Mouse (Mus musculus) urinary bladder, postnatal 10 days (tissue): Measurements from ENCODE around the gene Dglucy.
"Not testable (repeated sequence)": the region's sequence is repeated elsewhere in the genome, so short reads cannot be mapped to it uniquely, and the experiment has no call there.

Experiments
- DNase-seq: peaks from one replicate; pipeline ENCODE4 v3.0.0; 2022; ENCODE audit warnings: low spot score

Dglucy gene

DNA sequence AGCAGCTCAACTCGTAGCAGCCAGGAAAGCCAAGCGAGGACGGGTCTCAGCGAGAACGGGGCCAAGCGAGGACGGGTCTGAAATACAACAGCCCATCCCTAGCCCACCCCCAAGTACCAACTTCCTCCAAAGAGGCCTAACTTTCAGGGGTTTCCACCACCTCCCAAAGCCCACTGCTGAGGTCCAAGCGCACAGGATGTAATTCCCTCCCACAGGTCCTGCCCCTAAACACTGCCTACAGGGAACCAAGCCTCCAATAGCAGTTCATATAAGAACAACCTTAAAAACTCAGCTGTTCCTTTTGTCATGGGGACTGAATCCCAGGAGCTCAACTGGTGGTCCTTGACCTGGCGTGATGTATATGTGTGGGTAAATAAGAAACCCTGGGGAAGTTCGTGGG, 1.6 kb downstream of the Dglucy start:
- DNase-seq, result no peak

DNA sequence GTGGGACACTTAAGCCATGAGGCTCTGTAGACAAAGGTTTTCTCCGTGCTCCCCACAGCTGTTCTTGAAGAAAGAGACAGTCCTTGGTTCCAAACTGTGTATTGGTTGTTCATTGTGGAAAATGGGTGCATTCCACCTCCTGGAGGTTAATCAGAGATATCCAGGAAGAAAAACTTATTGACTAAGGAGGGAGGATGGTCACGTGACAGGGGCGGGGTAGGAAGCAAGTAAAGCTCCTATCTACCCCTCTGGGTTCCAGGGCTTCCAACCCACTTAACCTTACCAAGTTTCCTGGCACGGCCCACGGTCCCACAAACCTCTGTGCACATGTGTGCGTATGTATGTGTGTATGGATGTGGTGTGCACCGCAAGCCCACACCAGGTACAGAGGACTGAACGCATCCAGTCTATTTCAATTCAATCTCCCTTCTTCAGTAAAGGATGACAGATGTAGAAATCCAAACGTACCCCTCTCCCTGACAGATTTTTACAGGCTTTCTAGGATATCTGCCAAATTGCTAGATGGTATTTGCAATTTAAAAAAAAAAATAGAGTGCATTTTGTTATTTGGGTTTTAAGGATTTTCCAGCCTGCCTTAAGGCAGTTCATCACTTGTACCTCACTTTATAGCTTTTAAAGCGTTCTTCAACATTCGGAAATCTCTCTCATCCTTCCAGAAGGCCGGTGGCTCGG, 2.7 kb downstream of the Dglucy start:
- DNase-seq, result no peak

DNA sequence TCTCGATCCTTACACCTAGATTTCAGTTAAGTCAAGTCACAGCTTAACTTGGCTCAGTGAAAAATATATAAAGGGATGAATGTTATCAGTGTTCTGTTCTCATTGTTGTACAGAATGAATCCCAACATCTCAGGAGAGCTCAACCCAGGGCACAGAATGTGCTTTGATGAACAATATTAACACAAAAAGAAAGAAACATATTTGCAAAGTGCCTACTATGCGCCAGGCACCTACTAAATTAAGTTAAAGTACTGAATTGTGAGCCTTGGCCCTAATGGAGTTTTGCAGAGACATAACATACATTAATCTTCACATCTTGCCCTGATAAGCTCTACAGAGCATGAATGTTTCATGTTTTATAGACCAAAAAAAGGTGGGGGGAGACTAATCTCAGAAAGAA, 5.3 kb downstream of the Dglucy start:
- DNase-seq, result no peak

DNA sequence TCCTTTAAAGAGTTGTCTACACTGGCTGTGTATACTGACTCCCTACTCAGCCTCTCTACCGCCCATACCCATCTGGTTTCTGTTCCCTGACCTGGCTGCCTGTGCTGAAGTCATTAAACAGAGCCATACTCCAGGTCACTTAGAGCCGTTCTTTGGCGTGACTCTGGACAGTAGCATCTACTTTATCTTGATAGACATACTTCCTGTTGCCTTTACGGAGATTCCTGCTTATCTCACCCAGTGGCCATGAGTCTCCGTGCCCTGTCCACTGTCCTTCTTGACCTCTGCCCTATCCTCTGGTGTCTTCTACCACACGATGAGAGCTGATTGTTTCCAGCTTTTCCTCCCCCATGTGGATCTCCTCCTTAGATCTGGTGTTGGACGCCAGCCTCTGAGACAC, 6.5 kb downstream of the Dglucy start:
- DNase-seq, result no peak

DNA sequence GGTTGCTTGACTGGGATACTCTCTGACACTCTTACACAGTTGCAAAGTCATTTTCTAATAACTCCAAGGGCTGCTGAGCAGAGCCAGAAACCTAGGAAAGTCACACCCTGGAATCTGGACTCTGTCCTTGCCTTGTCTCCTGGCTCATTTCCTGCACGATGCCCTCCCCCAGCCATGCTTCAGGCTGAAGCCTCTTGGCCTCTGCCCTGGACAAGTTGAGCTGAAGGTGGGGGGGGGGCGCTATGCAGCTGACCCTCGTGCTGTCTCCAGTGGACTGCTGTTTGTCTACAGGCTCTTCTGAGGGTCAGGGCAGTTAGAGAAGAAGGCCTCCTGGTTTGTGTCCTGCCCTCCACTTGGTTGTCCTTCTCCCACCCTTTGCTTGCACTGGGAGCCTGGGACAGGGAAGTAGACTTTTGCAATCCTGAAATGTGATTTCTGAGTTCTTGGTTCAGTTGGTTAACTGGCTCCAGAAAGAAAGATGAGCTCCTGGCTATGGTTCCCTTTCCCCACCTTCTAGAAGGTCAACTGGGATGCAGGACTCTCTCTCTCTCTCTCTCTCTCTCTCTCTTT, 11.2 kb downstream of the Dglucy start:
- no peak for DNase-seq

DNA sequence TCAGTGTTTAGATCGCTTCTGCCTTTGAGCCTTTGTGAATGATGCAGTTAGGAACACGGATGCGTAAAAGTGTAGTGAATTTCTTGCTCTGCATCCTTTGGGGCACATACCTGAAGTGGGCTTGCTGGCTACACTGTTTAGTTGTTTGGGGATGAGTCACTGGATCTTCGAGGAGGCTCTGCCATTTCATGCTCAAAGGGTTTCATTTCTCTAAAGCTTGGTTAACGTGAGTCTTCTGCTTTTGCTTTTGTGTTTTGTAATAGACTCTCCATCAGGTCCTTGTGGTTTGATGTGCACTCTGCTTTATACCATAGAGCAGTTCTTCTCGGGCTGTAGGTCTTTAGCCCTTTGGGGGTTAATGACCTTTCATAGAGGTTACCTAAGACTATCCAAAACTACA, 12.6 kb downstream of the Dglucy start:
- DNase-seq, result no peak

DNA sequence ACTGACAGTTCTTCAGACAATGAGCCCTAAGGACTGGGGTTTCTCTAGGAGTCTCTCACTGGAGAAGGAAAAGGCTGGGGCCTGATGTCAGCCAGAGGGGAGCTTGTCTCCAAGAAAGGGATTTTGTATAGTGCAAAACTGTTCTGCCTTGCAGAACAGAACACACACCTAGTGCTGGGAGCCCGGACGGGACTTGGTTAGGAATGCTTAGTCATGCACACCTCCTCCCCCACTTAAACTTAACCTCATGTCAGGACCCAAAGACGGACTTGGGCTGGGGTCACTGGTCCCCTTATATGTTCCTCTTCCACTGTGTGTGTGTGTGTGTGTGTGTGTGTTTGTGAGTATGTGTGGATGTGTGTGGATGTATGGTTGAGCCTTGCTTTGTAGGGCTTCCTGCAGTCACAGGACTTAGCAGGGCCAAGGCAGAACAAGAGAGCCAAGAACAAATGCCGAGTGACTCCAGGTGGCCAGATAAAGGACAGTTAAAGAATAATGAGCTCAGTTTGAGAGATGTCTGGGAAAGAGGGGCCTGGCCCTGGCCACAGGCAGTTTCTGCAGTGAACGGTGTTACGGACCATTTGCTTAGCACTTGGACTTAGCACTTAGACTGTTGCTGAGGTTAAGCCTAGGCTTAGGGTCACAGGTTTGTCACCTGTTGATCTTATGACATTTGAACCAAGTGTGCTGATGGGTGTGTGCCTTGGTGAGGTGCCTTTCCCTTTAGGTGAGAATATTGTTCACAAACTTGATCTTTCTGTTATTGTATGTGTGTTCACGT, 15.8 kb downstream of the Dglucy start:
- no peak for DNase-seq

DNA sequence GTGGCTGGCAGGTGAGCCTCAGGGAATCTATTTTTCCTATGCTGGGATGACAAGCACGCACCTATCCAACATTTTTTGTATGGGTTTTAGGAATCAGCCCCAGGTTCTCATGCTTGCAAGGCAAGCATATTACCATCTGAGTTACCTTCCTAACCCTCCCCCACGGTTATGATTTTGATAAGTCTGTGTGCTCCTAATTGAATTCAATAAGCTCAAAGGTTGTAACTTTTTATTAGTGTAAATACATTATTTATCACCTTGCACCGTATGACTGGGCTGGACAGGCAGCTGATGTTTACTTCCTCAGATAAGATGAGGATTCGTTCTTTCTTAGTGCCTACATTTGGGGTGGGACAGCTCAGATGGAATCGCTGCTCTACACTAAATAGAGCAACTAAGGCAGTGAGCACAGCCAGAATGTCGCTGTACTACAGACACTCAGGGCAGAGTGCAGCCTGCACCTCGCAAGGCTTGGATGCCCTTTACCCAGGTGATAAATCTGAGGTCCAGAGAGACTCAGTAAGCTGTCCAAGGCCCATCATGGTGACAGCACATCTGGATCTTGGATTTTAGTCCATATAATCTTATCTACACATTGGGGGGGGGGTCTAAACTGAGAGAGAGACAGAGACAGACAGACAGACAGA, 16.7 kb downstream of the Dglucy start:
- DNase-seq, result no peak

DNA sequence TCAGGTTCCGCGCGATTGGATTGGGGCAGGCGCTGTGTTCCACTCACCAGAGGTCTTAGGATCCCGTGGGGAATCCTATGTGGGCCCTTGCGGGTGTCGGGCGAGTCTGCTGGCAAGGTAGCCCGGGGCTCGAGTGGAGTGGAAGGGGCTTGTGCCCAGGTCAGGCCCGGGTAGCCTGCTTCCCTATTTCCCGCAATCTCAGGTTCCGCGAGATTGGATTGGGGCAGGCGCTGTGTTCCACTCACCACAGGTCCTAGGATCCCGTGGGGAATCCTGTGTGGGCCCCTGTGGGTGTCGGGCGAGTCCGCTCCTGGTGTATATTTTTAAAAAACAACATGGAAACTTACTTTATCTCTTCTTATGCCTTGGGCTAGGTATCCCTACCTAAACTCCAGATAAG, 24.5 kb downstream of the Dglucy start:
- DNase-seq, result not testable (repeated sequence)

DNA sequence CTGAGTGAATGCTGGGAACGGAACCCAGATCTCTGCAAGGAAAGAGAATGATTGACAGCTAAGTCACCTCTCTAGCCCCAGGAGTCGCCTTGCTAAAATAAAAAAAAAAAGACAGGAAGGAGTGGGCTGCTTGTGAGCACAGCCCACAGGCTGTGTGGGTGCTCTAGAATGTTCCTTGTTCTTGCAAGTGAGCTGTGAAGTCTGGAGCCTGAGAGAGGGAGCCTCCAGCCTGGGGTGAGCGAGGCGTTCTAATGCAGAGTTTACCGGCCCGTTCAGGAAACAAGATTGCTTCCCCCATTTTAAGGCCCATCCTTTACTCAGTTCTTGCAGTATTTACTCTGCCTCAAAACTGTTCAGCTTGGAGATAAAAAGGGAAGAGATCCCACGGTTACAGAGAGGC, 28.4 kb downstream of the Dglucy start:
- no peak for DNase-seq

DNA sequence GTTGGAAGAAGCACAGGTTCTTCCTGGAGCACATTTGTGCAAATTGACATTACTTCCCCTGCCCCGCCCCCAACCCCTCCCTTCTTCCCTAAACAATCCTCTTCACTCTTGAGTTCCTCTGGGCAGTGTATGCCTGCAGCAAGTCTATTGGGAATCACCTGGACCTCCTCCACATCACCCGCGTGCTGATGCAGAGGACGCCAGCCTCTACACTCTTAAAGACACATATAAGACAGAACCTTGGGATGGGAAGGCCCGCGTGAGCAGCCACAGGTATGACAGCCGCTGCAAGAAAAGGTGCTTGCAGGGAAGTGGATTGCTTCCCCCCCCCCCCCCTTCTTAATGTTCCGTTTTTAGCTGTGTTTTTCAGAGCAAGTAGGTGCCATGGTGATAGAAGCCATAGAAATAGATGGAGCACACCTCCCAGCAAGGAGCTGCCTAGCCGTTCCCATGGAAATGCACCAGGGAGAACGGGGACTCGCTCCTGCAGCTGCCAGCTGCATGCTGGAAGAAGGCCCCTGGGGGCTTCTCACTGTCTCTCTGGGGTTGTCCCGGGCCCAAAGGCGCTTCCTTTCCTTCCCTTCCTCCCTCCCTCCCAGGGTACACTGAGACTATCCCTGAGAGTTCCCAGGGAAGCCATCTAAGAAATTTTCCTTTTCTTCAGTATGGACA, 29.9 kb downstream of the Dglucy start:
- DNase-seq, result no peak

DNA sequence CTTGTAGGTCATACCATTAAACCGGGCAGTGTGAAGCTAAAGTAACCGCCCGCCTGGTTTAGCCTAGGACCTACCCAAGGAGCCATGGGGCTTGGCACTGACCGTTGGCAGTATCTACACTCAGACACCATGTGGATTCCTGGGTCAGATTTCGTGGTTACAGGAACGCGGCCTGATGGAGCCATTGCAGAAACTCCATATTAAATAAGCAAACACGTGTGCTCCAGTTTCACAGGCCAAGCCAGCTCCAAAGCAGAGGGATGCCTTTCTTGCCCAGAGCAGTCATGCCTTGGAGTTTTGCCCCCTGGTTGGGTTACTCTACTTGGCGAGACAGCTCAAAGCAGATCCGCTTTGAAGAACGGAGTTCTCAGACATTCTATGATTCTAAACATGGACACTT, 31.7 kb downstream of the Dglucy start:
- no peak for DNase-seq

DNA sequence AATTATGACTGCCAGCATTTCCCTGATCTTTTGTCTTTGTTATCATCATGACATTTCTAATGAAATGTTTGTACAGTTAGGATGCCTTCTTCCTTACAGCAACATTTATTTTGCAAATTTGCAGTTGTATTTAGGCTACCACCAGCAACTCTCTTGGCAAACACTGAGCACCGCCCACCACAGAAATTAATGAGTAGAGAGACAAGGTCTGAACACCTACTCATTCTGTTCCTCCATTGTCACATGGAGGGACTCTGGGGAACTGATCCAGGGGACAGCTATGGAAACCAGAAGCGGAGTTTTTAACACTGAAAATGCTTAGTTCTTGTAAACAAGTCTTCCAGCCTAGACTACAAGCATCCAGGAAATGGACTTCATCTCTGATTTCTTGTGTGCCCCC, 35.0 kb downstream of the Dglucy start:
- no peak for DNase-seq

DNA sequence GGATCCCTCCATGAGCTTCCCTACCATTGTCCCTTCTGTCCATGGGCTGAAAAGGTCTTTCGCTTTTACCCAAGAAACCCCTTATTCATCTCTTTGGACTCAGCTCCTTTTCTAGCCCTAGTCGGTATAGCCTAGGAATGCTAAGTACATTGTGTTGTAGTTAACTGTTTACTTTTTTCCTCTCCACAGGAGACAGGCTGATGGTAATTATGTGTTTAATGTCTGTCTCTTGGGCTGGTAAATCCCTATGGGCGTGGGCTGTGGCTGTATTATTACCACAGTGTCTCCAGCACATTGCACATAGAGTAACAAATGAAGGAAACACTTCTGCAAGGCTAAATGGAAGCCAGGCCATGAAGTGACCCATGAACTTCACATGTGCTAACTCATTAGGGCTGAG, 35.8 kb downstream of the Dglucy start:
- no peak for DNase-seq

DNA sequence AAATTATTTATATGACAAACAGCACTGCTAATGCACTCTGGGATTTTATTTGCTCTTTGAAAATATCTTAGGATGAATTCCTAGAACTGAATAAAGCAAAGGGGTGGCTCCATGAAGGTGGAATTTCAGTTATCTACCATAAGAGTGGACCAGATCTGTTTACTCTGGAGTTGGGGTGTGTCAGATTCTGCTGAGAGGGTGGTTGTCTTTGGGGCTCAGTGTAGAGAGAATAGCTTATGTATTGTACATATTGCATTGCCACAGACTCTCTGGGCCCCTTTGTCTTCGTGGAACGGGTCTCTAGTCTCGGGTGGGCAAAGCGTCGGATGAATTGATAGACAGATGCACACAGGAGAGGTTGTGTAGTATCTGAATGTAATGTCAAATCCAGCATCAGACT, 38.0 kb downstream of the Dglucy start:
- no peak for DNase-seq

DNA sequence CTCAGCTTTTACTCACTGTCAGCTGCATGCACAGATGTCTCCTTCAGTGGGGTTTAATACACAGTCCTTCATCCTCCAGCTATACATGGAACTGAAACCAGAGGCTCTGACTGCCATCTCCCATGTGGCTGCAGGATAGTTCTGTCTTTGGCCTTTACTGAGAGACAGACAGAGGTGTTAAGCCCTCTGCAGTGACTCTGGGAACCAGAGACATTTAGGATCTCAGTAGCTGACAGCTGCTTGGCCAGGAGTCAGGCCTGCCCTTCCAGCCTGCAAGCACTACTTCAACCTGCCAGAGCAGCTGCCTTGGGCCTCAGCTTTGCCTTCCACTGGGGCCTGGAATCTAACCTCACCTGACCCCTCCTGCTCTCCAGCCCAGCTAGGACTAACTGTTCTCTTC, 41.1 kb downstream of the Dglucy start:
- DNase-seq, result no peak

DNA sequence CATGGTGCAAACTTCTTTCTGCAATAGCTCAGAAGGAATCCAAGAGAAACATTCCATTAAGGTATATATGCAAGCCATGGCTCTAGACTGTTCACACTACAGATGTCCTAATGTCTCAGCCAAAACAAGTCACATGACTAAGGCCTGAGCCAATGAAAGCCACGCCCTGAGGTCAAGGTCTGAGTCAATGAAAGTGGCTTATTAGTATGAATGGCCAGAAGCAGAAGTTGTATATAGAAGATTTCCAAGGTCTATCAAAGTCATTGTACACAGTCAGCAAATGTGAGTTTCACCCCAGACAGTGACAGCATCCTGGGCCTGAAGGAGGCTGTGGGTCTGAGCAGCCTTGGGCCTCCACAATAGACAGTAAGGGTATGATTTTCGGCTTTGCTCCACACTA, 52.2 kb downstream of the Dglucy start:
- no peak for DNase-seq

DNA sequence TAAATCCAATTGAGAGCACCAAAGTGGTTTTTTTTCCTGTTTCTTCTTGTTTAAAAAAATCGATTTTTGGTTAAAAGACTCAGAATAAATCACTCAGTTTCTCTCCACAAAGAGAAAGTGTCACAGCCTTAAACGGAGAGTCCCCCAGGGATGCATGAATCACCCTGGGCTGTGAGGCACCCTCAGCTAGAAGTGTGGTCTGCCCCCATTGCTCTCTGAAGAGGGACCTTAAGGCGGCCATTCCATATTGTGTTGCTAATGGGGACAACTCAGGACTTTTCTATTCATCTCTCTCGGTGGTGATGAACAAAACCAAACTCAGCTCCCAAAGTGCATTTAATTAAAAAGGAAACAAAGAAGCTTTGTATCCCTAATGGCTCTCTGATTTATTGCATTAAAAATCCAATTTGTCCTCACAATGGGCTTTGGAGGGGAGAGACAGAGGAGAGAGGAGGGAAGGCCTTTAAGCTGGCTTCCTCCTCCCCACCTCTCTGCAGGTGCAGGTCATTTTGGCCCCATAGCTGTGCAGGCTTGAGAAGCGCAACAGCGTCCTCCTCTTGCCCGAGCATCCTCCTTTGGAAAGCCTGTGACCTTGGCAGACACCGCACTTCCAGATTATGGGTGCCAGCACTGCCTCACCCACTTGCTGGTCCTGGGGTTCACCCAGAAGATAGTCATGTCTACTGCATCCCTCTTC, 52.9 kb downstream of the Dglucy start:
- DNase-seq, result no peak

DNA sequence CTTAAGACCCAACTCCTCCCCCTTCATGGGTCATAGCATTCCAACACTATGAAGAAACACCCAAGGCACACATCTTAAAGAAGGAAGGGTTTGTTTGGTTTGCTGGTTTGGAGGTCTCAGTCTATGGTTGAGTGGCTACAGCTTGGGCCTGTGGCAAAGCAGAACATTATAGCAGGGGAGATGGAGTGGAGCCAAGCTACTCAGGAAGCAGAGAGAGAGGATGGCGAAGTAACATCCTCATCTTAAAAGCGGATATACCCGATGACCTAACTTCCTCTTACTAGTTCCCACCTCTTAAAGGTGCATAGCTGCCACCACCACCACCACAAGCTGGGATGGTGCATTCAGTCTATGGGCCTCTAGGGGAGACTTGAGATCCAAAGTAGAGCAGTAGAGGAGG, 58.4 kb downstream of the Dglucy start:
- DNase-seq, result no peak

DNA sequence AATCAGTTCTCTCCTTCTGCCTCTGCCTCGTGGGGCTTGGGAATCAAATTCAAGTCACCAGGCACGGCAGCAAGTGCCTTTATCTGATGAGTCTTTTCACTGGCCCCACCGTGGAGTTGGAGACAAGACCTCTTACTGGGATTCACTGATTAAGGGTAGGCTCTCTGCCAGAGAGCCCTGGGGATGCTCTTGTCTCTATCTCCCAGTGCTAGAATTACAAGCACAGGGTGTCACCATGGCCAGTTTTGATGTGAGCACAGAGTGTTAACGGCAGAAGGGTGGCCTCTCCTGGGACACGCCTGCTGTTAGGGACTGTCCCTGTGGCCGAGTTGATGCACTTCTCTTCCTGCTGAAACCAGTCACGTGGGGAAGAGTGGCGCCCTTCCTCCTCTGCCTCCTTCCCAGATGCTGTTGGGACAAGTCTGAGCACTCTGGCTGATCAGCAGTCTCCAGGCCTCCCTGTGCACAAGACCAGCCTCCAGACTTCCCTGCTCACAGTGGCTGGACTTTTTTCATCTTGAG, 60.3 kb downstream of the Dglucy start:
- no peak for DNase-seq

DNA sequence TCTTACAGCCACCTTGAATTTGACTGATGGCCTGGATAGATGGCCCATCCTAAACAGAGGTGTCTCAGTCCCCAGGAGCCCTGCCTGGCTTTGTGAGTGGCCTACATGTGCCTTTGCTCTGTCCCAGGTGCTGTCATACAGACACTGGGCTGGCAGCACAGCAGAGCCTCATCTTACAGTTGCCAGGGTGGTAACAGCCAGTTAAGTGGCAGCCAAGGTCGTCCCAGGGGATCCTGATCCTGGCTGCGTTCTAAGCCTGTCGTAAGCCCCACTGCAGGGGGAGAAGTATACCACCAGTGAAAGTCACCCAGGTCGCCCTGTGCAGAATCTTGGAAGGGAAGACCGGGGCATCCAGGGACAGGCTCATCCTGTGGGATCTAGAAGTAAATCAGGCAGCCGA, 61.1 kb downstream of the Dglucy start:
- no peak for DNase-seq
